Mouse (Mus musculus) ES-E14 (cell line): ENCODE data around the gene Gsta2.

Source experiments
- CHD2 ChIP-seq: IDR thresholded peaks from 2 replicates; pipeline ENCODE4 v1.6.1; 2014; ENCODE audit warnings: mild to moderate bottlenecking, low read depth, low read length, inconsistent platforms
- HCFC1 ChIP-seq: IDR thresholded peaks from 2 replicates; pipeline ENCODE4 v1.6.1; 2012; ENCODE audit warnings: low read length, inconsistent platforms, borderline replicate concordance; ENCODE audit not compliant: insufficient read depth
- ZC3H11A ChIP-seq: IDR thresholded peaks from 2 replicates; pipeline ENCODE4 v1.6.1; 2012; ENCODE audit warnings: low read depth, mild to moderate bottlenecking, inconsistent platforms, low read length, borderline replicate concordance

DNA sequence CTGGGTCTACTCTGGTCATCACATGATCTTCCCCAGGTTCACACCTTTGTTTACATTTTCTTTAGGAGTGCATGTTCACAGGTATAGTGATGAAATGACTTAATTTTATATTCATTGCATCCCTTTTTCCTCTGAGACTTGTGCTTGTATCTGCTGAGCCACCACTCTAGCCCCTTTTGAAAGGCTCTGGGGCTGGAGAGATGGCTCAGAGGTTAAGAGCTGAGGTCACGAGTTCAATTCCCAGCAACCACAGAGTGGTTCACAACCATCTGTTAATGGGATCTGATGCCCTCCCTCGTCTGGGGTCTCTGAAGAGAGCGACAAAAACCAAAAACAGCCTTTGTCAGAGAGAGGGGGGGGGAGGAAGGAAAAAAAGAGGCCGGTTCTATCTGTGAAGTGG lies 19.9 kb upstream of the Gsta2 start:
- TF ChIP-seq ZC3H11A (no peak), CHD2 (no peak; the same call in 1 of the 2 replicates), HCFC1 (no peak)
